Mouse (Mus musculus): ENCODE data around the gene Tmtc2.

GRCm38 (mm10) chr10:105486977-105487376 is 87.3 kb downstream of the Tmtc2 start:
- TF ChIP-seq MAFK (IDR thresholded peaks at IDR 0.05; ENCODE audit: insufficient read depth, low read depth, low read length): no peak
- no peak for TF ChIP-seq ZC3H11A (IDR thresholded peaks at IDR 0.05; ENCODE audit: borderline replicate concordance, low read depth, low read length)
- no peak for TF ChIP-seq ZNF384 (IDR thresholded peaks at IDR 0.05; ENCODE audit: low read depth, low read length)

Data from ES-E14 (cell line).